Mouse (Mus musculus) brain, embryonic 14.5 days (tissue): ENCODE measurements around the gene Ddc. TPM values are rescaled to one million over a fixed set of nuclear protein-coding genes. Genes with fewer than 3 reads are reported as not detected.

Source experiments
- DNase-seq: peaks from one replicate; pipeline ENCODE4 v3.0.0-alpha.2; 2011; ENCODE audit warnings: low read depth
- CTCF ChIP-seq: fragments of 200-500 bp; IDR thresholded peaks from 2 replicates; pipeline ENCODE4 v1.5.1; 2012; ENCODE audit warnings: inconsistent platforms, mild to moderate bottlenecking, moderate library complexity, borderline replicate concordance; ENCODE audit not compliant: insufficient read depth, insufficient read length; ENCODE audit errors: extremely low read depth
- POLR2A ChIP-seq: fragments of 200-500 bp; IDR thresholded peaks from 2 replicates; pipeline ENCODE4 v1.6.1; 2012; ENCODE audit warnings: mild to moderate bottlenecking, inconsistent platforms, borderline replicate concordance; ENCODE audit not compliant: poor library complexity, insufficient read depth, insufficient read length, severe bottlenecking; ENCODE audit errors: extremely low read depth
- polyA plus RNA-seq: library from polyadenylated mRNA; depleted of rRNA; stranded (reverse); fragments of >200 nt; gene quantifications from 2 replicates; pipeline ENCODE4 v1.2.3, GENCODE M21; 2012

Ddc gene
- polyA plus RNA-seq, 1 experiment: 13.8 TPM

GRCm38 (mm10) chr11:11837384-11837783 is 60.6 kb downstream of the Ddc start:
- TF ChIP-seq POLR2A (no peak), CTCF (no peak)
- no peak for DNase-seq

DNA sequence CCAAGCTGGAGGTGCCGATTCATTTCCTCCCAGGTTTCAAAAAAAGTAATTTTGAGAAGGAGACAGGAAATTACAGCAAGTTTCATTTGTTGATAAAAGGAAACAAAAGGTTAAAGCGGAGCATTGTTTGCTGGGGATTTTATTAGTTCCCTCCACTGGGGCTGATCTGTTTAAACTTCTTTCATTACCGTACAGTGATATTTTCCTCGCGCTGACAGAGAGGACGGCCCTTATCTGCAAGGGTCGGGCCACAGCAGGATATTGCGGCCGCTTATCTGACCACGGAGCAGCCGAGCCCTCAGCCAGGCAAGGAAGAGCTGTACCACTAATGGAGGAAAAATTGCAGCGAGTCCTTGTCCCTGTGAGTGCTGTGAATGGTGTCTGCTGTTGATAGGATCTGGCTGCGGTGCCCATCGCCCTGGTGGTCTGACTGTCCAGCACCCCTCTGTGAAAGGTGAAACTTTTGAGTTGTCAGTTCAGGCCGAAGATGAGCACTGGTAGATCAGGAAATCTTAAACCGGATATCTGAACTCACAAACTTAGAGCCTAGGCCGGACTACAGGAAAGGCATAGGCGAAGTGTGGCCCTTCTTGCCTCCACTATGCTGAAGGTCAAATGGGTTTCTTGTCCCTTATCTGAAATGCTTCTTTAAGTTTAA is 61.1 kb downstream of the Ddc start:
- TF ChIP-seq CTCF (no peak), POLR2A (no peak)
- DNase-seq: no peak

GRCm38 (mm10) chr11:11836262-11836661 is 61.7 kb downstream of the Ddc start:
- no peak for DNase-seq
- TF ChIP-seq POLR2A (no peak), CTCF (no peak)

DNA sequence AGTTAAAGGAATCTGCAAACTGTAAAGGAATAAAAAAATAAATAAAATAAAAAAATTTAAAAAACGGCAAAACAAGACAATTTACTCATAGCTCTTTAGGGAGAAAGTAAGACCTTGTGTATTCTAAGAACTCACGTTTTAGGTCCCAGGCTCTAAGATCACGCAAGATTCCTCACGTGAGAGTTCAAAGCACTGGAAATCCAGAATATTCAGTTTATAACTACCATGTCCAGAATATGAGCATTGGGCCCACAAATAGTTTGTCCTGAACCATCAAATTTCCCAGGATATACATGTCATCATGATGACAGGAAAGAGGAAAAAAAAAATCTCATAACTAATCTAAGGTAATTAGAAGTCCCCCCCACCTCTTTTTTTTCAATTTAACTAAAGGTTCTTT is 62.2 kb downstream of the Ddc start:
- no peak for DNase-seq
- no peak for TF ChIP-seq POLR2A
- TF ChIP-seq CTCF: no peak

DNA sequence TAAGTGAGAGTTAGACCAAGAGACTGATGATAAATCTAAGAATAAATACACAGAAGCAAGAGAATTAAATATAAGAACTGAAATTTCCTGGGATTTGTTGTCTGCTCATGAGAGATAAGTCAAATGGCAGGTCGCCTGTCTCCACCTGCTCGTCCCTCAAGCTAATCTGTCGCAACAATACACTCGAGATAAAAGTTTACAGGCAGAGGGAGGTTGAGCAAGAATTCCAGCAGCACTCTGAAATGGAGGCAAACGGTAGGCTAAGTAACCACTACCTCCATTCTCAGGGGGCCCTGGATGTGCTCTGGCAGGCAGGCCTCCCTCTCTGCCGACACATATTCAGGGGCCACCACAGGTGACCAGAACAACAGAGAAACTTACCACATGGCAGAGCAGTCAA is 62.6 kb downstream of the Ddc start:
- TF ChIP-seq POLR2A (no peak), CTCF (no peak)
- DNase-seq: no peak

GRCm38 (mm10) chr11:11833100-11833499 is 64.8 kb downstream of the Ddc start:
- no peak for TF ChIP-seq POLR2A
- no peak for TF ChIP-seq CTCF
- DNase-seq: no peak

- TF ChIP-seq POLR2A: no peak
- TF ChIP-seq CTCF: no peak
- no peak for DNase-seq
Observed at GRCm38 (mm10) chr11:11832755-11833084, 65.2 kb downstream of the Ddc start.

DNA sequence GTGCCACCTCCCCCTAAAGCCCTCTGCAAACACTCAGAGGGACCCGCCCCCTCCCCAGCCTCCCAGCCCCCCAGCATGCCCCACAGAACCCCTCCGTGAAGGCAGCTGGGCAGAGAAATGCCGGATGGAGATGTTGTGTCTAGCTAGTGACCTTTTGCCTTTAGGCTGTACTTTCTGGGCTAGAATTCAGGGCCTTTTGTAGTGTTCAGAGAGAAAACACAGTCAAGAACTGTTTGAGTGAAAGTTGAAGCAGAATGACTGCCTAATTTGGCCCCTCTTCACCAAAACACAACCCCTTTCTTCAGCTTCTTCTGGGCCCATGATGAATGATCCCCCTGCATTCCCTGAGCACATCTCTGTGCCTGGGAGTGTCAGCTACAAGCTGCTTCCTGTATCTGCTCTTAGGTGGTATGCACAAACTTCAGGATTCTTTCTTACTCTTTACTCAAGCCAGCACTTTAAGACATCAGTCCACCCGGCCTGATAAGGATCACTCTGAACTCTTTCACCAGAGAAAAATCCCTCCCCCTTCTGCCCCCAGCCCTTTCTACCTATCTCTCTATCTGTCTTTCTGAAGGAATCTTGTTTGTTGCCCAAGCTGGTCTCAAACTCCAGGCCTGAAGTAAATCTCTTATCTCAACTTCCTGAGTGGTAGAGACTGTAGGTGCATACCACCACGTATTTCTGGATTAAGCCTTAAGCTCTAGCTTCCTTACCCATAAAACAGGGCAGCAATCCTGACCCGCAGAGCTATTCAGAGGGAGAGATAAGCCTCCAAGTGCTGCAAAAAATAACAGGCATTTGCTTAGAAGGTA is 65.8 kb downstream of the Ddc start:
- no peak for TF ChIP-seq CTCF
- DNase-seq: no peak

DNA sequence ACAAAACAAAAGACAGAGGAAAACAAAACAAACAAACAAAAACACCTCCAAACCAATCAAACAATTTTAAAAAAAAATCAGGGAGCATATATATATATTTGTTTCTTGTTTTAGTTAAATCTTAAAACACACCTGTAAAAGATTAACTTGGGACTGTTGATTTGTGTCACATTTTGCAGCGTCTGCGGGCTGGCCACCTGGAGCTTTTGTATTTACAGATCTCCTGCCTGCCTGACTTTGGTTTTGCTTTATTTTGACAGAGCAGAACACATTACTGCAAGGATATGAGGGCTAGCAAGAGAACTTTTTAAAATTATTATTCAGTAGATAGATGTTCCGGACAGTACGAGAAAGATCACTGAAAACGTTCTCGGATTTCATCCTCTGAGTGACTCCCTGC is 66.4 kb downstream of the Ddc start:
- no peak for DNase-seq
- TF ChIP-seq CTCF (no peak), POLR2A (no peak)

- TF ChIP-seq CTCF (no peak), POLR2A (no peak)
Observed at GRCm38 (mm10) chr11:11830884-11831495, 67.0 kb downstream of the Ddc start.

GRCm38 (mm10) chr11:11829161-11830000 is 68.6 kb downstream of the Ddc start:
- TF ChIP-seq POLR2A (no peak), CTCF (no peak)
- DNase-seq: peak; percentile 59

More at GRCm38 (mm10) chr11:11830884-11831495, 67.0 kb downstream of the Ddc start:
- DNase-seq: no peak

DNA sequence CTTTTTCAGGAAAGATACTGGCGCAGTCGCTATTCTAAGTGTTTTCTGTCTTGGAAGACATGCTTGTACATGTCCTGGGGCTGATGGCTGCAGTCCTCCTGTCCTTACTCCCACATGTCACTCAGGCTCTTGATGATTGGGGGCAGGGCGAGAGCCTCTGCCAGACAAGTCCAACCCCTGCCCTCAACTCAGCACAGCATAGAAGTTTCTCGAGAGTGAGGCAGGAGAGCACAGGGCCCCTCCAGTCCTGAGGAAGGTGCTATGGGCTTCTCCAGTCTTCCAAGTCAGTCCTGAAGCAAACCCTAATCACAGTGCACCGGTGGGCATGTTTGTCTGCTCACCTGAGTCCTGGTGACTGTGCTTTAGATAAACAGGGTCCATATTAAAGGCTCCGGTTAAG is 69.2 kb downstream of the Ddc start:
- TF ChIP-seq POLR2A (no peak), CTCF (no peak)
- DNase-seq: no peak
